ENCODE assay signal across 8 mouse cellular contexts in the genomic region with DNA sequence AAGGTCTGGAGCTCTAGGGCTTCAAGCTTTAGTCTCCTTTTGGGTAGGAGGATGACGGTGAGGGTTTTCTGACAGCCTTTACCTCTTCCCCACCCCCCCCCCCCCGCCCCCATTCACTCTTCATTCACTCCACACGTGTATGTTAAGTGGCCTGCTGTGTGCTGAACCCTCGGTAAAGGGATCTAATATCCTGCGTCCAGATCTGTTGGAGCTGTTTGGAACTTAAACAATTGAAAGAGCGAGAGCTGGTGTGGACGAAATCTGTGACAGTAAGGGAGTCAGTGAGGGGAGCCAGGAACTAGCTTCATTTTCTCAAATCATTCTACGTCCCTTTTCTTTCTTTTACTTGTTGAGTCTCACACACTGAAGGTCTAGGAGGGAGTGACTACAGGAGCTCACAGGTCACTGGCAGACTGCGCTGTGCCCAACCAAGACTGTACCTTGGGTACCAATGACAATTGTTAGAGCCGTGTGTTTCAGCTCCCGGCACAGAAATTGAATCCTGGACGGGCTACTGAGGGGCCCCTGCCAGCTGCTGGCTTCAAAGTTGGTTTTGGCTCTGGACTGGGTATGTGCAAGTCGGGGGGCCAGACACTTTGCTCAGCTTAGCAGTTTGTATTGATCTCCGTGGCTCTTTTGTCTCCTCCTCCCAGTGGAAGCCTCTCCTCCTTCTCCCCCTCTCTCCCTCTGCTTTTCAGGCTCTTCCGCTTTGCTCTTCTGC. TPM values are rescaled to one million over a fixed set of nuclear protein-coding genes. Genes with fewer than 3 reads are reported as not detected.
DNase-seq lines count a peak whose midpoint lies in the region; ATAC-seq and TF ChIP-seq lines count a peak whose summit lies in the region.

Drp2 (plus strand) TSS at position 689 of the 721 bp plus-strand sequence.

- no peak for ATAC-seq in heart, embryonic 12.5 days (ENCODE audit: insufficient number of reproducible peaks, low FRiP score)
- peak; percentile 80 for ATAC-seq in forebrain, embryonic 14.5 days

- H3K27me3 ChIP-seq in heart, embryonic 12.5 days (replicated peaks), result 0 out of 2 replicates have a peak, but pooled peaks cover 5% of the 10 kb centered on the region
- H3K27me3 ChIP-seq in forebrain, embryonic 14.5 days (replicated peaks; ENCODE audit: control insufficient read depth, insufficient read depth, low read length), result no peaks in the 10 kb centered on the region

- H3K9me3 ChIP-seq in heart, embryonic 12.5 days (replicated peaks), result no peaks in the 10 kb centered on the region; the same call in 1 of the 2 replicates
- no peaks in the 10 kb centered on the region for H3K9me3 ChIP-seq in forebrain, embryonic 14.5 days (replicated peaks; ENCODE audit: control insufficient read depth, low read length)

- H3K4me2 ChIP-seq in heart, embryonic 12.5 days, result peak within 1 kb of the TSS; percentile 62
- peak within 1 kb of the TSS; percentile 52 for H3K4me2 ChIP-seq in forebrain, embryonic 14.5 days (ENCODE audit: low read length)

- no peaks in the 10 kb centered on the region for H3K4me1 ChIP-seq in heart, embryonic 12.5 days (replicated peaks)
- H3K4me1 ChIP-seq in cortical plate, adult 2 months (ENCODE audit: control insufficient read depth, insufficient read depth, low read length), result no peaks in the 10 kb centered on the region
- H3K4me1 ChIP-seq in forebrain, embryonic 14.5 days (ENCODE audit: control insufficient read depth, insufficient read depth, low read length), result no peaks in the 10 kb centered on the region

- no peak for DNase-seq in heart, postnatal 4 days
- DNase-seq in forebrain, embryonic 14.5 days (ENCODE audit: low spot score), result peak; percentile 46
- DNase-seq in layer of hippocampus, postnatal 36 days, result peak in 1 of 2 experiments; percentile 30
- DNase-seq in naive thymus-derived CD4-positive, alpha-beta T cell, adult 2 months (ENCODE audit: low read depth), result peak; percentile 1
- DNase-seq in MN1 (ENCODE audit: low spot score), result no peak
- DNase-seq in right cerebral cortex, postnatal 36 days (ENCODE audit: low spot score in 2 of 2), result no peak

- TF ChIP-seq POLR2A in cortical plate, adult 2 months (IDR thresholded peaks at IDR 0.05; ENCODE audit: extremely low read depth, insufficient read depth, low read length), result no peak

- no peak within 1 kb of the TSS for H3K27ac ChIP-seq in heart, embryonic 12.5 days (ENCODE audit: poor library complexity, severe bottlenecking)
- peak within 1 kb of the TSS; percentile 89 for H3K27ac ChIP-seq in cortical plate, adult 2 months (ENCODE audit: insufficient read depth, low read length)
- peak within 1 kb of the TSS; percentile 74 for H3K27ac ChIP-seq in forebrain, embryonic 14.5 days (ENCODE audit: low read depth, low read length)

- 42% methylated on average over 14 of the region's 15 CpGs for WGBS in heart, embryonic 12.5 days
- 47% methylated on average over 15 of the region's 15 CpGs for WGBS in forebrain, embryonic 14.5 days

- no peak for TF ChIP-seq CTCF in cortical plate, adult 2 months (IDR thresholded peaks at IDR 0.05; ENCODE audit: extremely low read depth, insufficient read depth, low read length)

- peak within 1 kb of the TSS; percentile 41 for H3K4me3 ChIP-seq in heart, embryonic 12.5 days
- H3K4me3 ChIP-seq in cortical plate, adult 2 months (ENCODE audit: insufficient read depth, low read length), result peak within 1 kb of the TSS; percentile 86
- H3K4me3 ChIP-seq in forebrain, embryonic 14.5 days (ENCODE audit: low read depth, low read length), result peak within 1 kb of the TSS; percentile 33

- peak within 1 kb of the TSS; percentile 41; the same call in 1 of the 2 replicates for H3K9ac ChIP-seq in heart, embryonic 12.5 days
- peak within 1 kb of the TSS; percentile 55 for H3K9ac ChIP-seq in forebrain, embryonic 14.5 days (ENCODE audit: low read length)

- no peaks in the 10 kb centered on the region for H3K36me3 ChIP-seq in heart, embryonic 12.5 days
- no peaks in the 10 kb centered on the region for H3K36me3 ChIP-seq in forebrain, embryonic 14.5 days (ENCODE audit: control insufficient read depth, insufficient read depth, low read length)

RNA-seq across cellular contexts. Expression of gene Drp2, which starts in this region (rescaled TPM):
- 0.87 and 0.95 TPM in 2 replicates for polyA plus RNA-seq in heart, embryonic 12.5 days (2016; fragmentation: Nextera tagmentation; extraction: Ambion mirVana)
- total RNA-seq in heart, postnatal 4 days (2021), result under 1 TPM; 0.45 to 0.74 TPM
- polyA plus RNA-seq in cortical plate, adult 2 months (2012; rRNA removed), result 49.8 and 52.4 TPM in 2 replicates
- 12.8 and 16.6 TPM in 2 replicates for polyA plus RNA-seq in forebrain, embryonic 14.5 days (2014; fragmentation: Nextera tagmentation; extraction: Ambion mirVana)
- 10 to 100 TPM; 43.9 to 48.6 TPM for total RNA-seq in layer of hippocampus, postnatal 36 days (2021)

Comparison
In these comparisons a context has a peak if more than half of its experiments do, and no peak if none do; other contexts are left out.
1. RNA of gene Drp2 (total RNA-seq): 43.9 to 48.6 TPM in layer of hippocampus, postnatal 36 days; 0.45 to 0.74 TPM in heart, postnatal 4 days; every median in the first group is over 10 times any median in the second.
2. H3K4me3 ChIP-seq: peak in every context shown above with its lines; median percentile 86 in cortical plate, adult 2 months; 41 in heart, embryonic 12.5 days; 33 in forebrain, embryonic 14.5 days.
3. DNase-seq: peak in forebrain, embryonic 14.5 days (single experiment) and naive thymus-derived CD4-positive, alpha-beta T cell, adult 2 months (single experiment); none in heart, postnatal 4 days (single experiment), MN1 (single experiment) and right cerebral cortex, postnatal 36 days (0 of 2).